Mouse (Mus musculus) layer of hippocampus, adult 9-10 months (tissue): ENCODE data around the gene Lrrc8d.
A peak's percentile ranks its signal among the peaks of the same experiment; 100 is the strongest.
"Not testable (repeated sequence)": the region's sequence is repeated elsewhere in the genome, so short reads cannot be mapped to it uniquely, and the experiment has no call there.

Experiments
- DNase-seq: peaks from one replicate; pipeline ENCODE4 v3.0.0; 2022; ENCODE audit warnings: low spot score

The Lrrc8d gene

DNA sequence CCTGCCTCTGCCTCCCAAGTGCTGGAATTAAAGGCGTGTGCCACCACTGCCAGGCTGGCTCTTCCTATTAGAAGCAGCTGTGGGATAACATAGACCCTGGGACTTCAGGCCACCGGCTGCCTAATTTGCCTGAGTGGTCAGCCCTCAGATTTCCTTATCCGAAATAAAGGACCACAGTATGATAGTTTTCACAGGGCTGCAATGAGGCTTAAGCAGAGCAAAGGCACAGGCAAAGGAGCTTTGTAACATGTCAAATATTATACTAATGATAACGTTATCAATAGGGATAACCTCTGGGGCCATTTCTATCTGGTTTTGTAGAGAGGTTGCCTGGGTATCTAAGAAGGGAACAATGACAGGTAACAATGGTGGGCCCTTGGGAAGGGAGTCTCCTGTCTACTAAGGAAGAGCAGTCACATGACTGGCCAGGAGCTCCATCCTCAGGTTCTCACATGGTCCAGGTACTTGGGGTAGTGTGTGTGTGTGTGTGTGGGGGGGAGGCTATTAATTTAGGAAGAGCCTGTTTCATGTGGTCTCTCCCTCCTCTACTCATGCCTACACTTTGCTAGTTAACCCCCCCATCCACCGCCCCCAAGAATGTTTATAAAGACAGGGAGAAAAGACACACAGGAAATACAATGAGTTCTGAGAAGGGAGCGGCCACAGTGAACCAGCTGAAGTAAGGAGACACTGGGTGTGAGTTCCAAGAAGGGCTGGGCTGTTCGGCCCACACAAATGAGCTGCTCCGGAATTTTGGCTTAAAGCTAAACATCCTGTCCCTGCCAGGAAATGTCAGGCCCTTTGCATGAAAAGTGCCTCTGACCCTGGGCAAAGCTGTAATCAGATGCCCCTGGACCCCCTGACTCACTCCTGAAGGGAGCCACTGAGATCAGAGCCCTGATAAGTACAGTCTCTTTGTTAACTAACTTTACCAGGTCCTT lies 159.3 kb downstream of the Lrrc8d start:
- no peak for DNase-seq

- no peak for DNase-seq
These were observed 160.1 kb downstream of the Lrrc8d start for GRCm38 (mm10) chr5:105859716-105860460.

DNA sequence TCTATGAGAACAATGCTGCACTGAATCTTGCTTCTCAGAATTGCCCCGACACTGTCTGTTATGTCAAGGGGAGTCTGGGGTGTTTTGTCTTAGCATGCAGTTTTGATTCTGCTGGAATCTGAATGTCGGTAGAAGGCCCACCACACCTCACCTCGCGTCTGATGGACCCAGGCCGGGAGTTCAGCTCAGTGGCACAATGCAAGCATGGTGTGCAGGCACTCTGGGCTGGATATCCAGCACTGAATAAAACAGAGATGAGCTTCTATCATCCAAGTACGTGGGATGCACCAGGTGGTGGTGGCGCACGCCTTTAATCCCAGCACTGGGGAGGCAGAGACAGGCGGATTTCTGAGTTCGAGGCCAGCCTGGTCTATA lies 160.7 kb downstream of the Lrrc8d start:
- DNase-seq = no peak

DNA sequence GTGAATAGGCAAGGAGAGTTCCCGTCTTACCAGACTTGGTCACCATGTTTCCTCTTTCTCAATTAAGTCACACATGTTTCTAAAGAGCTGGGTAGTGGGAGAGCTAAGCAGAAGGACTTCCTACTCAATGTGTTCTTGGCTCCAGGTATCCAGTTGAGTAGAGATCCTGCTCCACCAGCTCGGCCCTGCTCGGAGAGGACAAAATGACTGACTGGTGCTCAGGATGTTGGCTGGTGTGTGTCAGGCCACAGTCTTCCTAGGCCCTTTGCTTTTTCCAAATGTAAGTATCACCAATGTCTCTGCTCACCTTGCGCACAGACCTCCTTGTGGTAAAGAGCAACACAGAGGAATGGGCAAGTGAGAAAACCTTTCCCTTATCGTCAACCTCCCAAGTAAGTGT lies 161.8 kb downstream of the Lrrc8d start:
- DNase-seq = no peak

- not testable (repeated sequence) for DNase-seq
These were observed 165.4 kb downstream of the Lrrc8d start for GRCm38 (mm10) chr5:105865110-105865628.

DNA sequence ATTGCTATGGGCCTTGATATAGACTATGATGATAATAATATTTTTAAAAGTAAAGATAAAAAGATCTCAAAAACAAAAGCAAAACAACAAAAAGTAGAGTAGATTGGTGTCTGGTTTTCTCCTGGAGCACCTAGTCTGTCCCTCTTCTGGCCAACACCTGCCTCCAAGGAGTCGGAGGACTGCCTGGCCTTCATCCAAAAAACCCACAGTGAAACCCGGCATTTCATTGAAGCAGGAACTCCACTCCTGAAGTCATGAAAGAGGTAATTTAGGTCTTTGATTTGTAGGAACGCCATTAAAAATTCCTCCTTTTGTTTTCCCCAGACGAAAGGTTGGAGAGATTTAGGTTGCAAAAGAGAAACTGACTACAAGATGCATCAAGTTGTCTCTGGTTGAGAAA lies 167.7 kb downstream of the Lrrc8d start:
- DNase-seq = no peak

- no peak for DNase-seq
These were observed 168.2 kb downstream of the Lrrc8d start for GRCm38 (mm10) chr5:105867841-105868447.

DNA sequence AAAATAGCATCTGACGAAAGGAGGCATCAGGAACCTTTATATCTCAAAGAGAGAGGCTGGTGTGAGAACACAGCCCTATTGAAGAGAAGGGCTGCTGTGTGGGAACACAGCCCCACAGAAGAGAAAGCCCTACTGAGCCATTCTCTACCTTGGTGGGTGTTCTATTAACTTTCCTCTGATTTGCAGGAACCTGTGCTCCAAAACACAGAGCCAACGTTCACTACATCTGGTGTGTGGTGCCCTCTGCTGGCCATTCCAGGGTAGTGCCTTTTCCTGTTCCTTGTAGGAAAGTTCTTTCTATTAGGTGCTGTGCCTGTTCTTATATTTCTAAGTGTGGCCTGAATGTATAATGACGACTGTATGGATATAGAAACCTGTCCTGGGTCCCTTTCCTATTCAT lies 168.8 kb downstream of the Lrrc8d start:
- DNase-seq = peak; percentile 81

DNA sequence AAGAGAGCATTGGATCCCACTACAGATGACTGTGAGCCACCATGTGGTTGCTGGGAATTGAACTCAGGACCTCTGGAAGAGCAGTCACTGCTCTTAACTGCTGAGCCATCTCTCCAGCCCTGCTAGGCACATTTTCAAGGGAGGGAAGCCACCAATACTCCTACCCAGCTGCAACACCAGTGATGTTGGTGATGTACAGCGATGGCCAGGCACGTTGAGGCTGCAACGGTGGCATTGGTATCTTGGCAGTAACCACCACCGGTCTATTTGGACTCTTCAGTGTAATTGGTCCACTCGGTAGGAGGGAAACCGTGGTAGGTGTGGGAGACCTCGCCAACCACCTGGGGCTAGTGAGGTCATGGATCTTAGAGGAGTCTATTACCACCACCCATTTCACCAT lies 170.0 kb downstream of the Lrrc8d start:
- no peak for DNase-seq

DNA sequence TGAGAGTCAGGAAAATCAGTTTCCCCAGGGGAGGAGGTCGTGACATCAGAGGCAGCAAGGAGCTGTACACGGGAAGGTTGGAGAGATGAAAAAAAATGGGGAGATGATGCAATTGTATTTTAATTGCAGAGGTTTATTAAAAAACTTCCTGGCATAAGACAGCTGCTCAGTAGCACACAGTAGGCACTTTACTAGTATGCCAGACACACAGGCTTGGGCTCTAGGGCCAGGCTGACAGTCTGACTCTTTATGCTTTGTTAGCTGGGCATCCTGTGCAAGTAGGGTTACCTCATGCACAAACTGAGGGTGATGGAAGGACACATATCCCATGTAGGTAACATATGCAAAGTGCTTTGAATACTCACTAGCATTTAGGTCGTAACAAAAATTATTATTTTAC lies 171.4 kb downstream of the Lrrc8d start:
- no peak for DNase-seq

- DNase-seq = no peak
These were observed 172.4 kb downstream of the Lrrc8d start for GRCm38 (mm10) chr5:105872176-105872575.

DNA sequence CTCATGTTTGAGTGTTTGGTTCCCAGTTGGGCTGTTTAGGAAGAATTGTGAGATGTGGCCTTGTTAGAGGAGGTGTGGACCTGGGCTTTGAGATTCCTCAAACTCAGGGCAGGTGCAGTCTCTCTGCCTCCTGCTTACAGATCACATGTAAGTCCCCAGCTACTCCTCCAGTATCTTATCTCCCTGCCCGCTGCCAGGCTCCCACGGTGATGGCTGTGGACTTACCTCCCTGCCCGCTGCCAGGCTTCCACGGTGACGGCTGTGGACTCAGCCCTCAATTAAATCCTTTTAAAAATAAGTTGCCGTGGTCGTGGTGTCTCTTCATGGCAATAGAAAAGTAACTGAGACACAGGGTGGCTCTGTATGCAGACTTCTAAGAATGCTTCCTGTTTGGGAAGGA lies 173.1 kb downstream of the Lrrc8d start:
- DNase-seq = no peak

- DNase-seq = no peak
These were observed 174.0 kb downstream of the Lrrc8d start for GRCm38 (mm10) chr5:105873774-105874173.

DNA sequence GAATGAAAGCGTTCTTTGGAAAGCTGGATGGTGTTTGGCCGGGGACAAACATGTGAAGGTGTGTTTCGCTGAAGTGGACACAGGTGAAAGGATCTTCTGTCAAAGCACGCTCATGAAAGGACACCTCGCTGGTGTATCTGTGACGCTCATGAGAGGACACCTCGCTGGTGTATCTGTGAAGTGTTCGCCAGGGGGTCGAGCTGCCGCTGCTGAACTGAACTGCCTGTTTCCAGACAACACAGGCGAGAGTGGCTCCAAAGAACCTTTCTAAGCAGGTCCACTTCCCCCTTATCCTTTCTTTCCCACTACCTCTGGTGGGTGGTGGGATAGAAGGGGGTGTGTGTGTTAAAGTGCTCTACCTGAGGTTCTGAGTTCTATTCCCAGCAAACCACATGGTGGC lies 174.7 kb downstream of the Lrrc8d start:
- DNase-seq = no peak

DNA sequence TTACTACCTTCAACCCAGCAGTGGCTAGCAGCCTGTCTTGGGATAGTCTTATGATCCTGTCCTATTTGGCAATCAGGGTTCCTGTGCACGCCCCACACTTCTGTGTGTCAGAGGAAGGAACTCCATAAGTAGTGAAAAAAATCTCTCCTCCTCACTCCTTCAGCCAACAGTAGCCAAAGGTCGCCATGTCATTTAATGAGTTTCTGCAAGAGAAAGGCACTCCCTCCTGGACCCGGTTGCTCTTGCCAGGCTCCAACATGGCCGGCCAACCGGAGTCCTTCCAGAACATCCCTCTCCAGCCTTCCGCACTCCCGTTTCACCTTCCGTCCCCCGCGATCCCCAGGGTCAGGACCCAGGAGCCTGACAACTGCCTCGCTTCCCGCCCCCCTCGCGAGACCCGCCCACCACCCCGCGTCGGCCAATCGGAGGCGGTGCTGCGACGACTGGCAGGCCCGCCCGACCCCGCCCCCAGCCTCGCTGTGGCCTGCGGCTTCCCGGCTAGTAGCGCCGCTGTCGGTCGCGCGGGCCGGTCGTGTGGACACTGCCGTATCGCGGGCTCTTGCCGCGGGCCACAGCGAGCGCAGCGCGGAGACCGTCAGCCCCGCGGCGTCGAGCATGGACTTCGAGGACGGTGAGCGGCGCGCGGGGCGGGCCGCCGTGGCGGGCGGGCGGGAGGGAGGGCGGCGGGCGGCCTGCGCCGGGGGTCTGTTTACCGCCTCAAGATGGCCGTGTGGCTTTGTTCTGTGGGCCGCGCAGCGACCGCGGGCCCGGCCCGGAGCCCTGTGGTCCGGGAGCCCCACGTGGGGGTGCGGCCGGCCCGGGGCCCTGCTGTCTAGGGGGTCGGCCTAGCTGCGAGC lies 176.5 kb downstream of the Lrrc8d start, which contains the start of gene Zfp326:
Gene Zfp326 (plus strand): TSS at position 498 of the 857 bp plus-strand sequence.
- DNase-seq = peak; percentile 36

- no peak for DNase-seq
These were observed 177.4 kb downstream of the Lrrc8d start for GRCm38 (mm10) chr5:105876925-105877774.
